Mouse (Mus musculus) heart, postnatal 0 days (tissue): ENCODE measurements at regions not wholly inside any gene's neighbourhood (a gene's known extent, or its start where the extent isn't known, plus 50 kb on each side); places are given as distances from the start of the nearest gene placed in this dataset.
A peak's percentile ranks its signal among the peaks of the same experiment; 100 is the strongest.

ENCODE experiments used
- CTCF ChIP-seq: IDR thresholded peaks from 2 replicates; pipeline ENCODE4 v1.5.1; 2016; ENCODE audit warnings: antibody characterized with exemption, control low read depth, low read depth
- EP300 ChIP-seq: IDR thresholded peaks from 2 replicates; pipeline ENCODE4 v1.6.1; 2016; ENCODE audit warnings: antibody characterized with exemption, low read depth

GRCm38 (mm10) chr17:62415152-62415551, 466.0 kb downstream of the Efna5 start:
- TF ChIP-seq EP300 (peak; percentile 98), CTCF (no peak)
